Mouse (Mus musculus): ENCODE data around the gene Rxfp2. TPM values are rescaled to one million over a fixed set of nuclear protein-coding genes. Genes with fewer than 3 reads are reported as not detected.

Gene Rxfp2
- polyA plus RNA-seq (2015; fragmentation: Illumina TruSeq; extraction: RNeasy Lipid Tissue Mini Kit (QIAGEN cat#74804); ENCODE audit: insufficient read depth, low replicate concordance) = not detected

DNA sequence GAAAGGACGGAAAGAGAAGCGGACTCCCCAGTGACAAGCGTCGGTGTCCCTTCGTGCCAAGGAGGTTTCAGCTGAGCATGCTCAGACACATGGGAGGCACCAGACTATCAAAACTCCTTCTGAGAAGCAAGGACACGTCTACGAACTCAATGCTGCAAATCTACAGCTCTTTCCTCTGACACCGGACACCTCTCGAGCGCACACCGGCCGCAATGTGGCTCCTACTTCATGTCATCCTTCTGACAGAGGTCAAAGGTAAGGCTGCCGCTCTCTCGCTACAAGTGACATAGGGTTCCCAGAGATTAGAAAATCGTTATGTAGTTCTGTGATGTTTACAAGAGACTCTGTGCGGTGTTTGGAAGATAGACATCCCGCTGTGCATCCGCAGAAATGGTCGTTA, at the start of gene Rxfp2:
TSS of gene Rxfp2 (plus strand) at position 20 of the 400 bp plus-strand sequence.

DNA sequence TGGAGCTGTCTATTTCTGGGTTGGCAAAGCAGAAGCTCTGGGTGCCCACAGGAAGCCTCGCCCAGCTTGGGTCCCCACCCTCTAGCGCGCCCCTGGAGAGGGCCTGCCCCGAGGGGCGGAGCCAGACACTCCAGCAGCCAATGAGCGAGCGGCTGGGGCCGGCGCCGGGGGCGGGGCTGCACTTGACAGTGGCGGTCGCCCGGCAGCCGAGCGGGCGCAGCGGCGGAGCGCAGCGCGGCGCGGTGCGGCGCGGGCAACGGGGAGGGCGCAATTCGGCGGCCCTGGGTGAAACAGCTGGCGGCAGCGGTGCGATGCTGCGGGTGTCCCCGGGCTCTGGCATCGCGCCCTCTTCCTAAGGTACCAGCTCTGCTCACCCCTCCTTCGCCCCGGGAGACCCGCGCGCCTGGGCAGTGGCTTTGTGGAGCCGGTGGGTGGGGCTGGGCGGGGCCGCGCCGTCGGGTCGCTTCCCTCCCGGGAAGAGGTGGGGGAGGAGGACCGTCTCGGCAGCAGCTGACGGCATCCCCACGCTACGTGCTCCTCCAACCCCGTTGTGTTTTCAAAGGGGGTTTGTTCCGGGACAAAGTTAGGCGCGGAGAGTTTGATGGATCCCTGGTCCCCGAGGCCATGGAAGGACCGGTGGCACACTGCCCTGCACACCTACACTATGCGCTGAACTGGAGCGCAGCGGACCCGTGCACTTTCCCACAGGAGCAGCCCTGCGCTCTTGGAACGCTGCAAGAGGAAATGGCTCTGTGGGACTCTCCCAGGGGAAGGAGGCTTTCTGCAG, 100.2 kb downstream of the Rxfp2 start, which contains the start of gene Fry:
TSS of gene Fry (plus strand) at position 191 of the 787 bp plus-strand sequence.

Other genes starting within 250 kb of the Rxfp2 start
- gene Fry, start 100.0 kb downstream of the Rxfp2 start, polyA plus RNA-seq (2015; fragmentation: Illumina TruSeq; extraction: RNeasy Lipid Tissue Mini Kit (QIAGEN cat#74804); ENCODE audit: insufficient read depth, low replicate concordance) = 22.6 TPM